Mouse (Mus musculus) adrenal gland, postnatal 14 days (tissue): ENCODE measurements around the gene Fh1. TPM values are rescaled to one million over a fixed set of nuclear protein-coding genes. Genes with fewer than 3 reads are reported as not detected.
A peak's percentile ranks its signal among the peaks of the same experiment; 100 is the strongest.

ENCODE experiments used
- DNase-seq: peaks from one replicate; pipeline ENCODE4 v3.0.0; 2021; ENCODE audit warnings: mixed read lengths
- total RNA-seq: library from RNA; stranded (reverse); gene quantifications from 2 replicates; pipeline ENCODE4 v1.2.3, GENCODE M21; 2021

The Fh1 gene
- total RNA-seq, 1 experiment from 2014 or later = 403 TPM

- no peak for DNase-seq
These were observed 1.8 kb downstream of the Fh1 start for GRCm38 (mm10) chr1:175623656-175624055.

- no peak for DNase-seq
These were observed 5.5 kb downstream of the Fh1 start, which contains the start of gene Kmo for GRCm38 (mm10) chr1:175619814-175620431. Gene Kmo, plus strand, starts transcription at chr1:175620381.

GRCm38 (mm10) chr1:175614992-175615391 is 10.4 kb downstream of the Fh1 start:
- DNase-seq = no peak

GRCm38 (mm10) chr1:175608708-175609107 is 16.7 kb downstream of the Fh1 start:
- DNase-seq = no peak

GRCm38 (mm10) chr1:175607838-175608585 is 17.4 kb downstream of the Fh1 start:
- DNase-seq = no peak

GRCm38 (mm10) chr1:175607308-175607707 is 18.1 kb downstream of the Fh1 start:
- no peak for DNase-seq

GRCm38 (mm10) chr1:175603390-175603789 is 22.0 kb downstream of the Fh1 start:
- DNase-seq = no peak

- peak; percentile 50 for DNase-seq
These were observed 23.2 kb downstream of the Fh1 start for GRCm38 (mm10) chr1:175602231-175602630.

GRCm38 (mm10) chr1:175592832-175593231 is 32.6 kb downstream of the Fh1 start:
- no peak for DNase-seq

GRCm38 (mm10) chr1:175586656-175587055 is 38.8 kb downstream of the Fh1 start:
- DNase-seq = no peak

GRCm38 (mm10) chr1:175585267-175585666 is 40.2 kb downstream of the Fh1 start:
- DNase-seq = no peak

GRCm38 (mm10) chr1:175582799-175583198 is 42.6 kb downstream of the Fh1 start:
- DNase-seq = no peak

- no peak for DNase-seq
These were observed 45.1 kb downstream of the Fh1 start for GRCm38 (mm10) chr1:175580346-175580745.

- no peak for DNase-seq
These were observed 45.7 kb downstream of the Fh1 start for GRCm38 (mm10) chr1:175579598-175580235.

- no peak for DNase-seq
These were observed 46.9 kb downstream of the Fh1 start for GRCm38 (mm10) chr1:175578425-175579096.

GRCm38 (mm10) chr1:175574129-175574528 is 51.3 kb downstream of the Fh1 start:
- DNase-seq = no peak

- no peak for DNase-seq
These were observed 59.8 kb downstream of the Fh1 start for GRCm38 (mm10) chr1:175565579-175566103.

GRCm38 (mm10) chr1:175564321-175564720 is 61.1 kb downstream of the Fh1 start:
- DNase-seq = no peak

GRCm38 (mm10) chr1:175562379-175562778 is 63.1 kb downstream of the Fh1 start:
- DNase-seq = no peak

GRCm38 (mm10) chr1:175561806-175562205 is 63.6 kb downstream of the Fh1 start:
- DNase-seq = no peak

- DNase-seq = no peak
These were observed 70.8 kb downstream of the Fh1 start for GRCm38 (mm10) chr1:175554641-175555040.

GRCm38 (mm10) chr1:175552474-175552873 is 73.0 kb downstream of the Fh1 start:
- no peak for DNase-seq

GRCm38 (mm10) chr1:175550586-175550985 is 74.8 kb downstream of the Fh1 start:
- DNase-seq = no peak
